Mouse (Mus musculus) intestine, embryonic 16.5 days (tissue): Measurements from ENCODE around the gene Vwf. TPM values are rescaled to one million over a fixed set of nuclear protein-coding genes. Genes with fewer than 3 reads are reported as not detected.

ENCODE experiments used
- ATAC-seq: fragments of 200-750 bp; cut with Nextera tagmentation; 2 replicates; pipeline ENCODE4 v1.8.0; 2017; ENCODE audit warnings: moderate TSS enrichment, moderate library complexity
- H3K27ac ChIP-seq: fragments of 300-500 bp; sonication (generic); 2 replicates; pipeline ENCODE4 v1.5.1; 2014; ENCODE audit warnings: mild to moderate bottlenecking, low read length
- H3K27me3 ChIP-seq: fragments of 300-500 bp; sonication (generic); replicated peaks from 2 replicates; pipeline ENCODE4 v1.6.1; 2014; ENCODE audit warnings: low read length, control low read depth, mixed read lengths; ENCODE audit not compliant: control insufficient read depth, insufficient read depth
- H3K36me3 ChIP-seq: fragments of 300-500 bp; sonication (generic); 2 replicates; pipeline ENCODE4 v1.6.1; 2014; ENCODE audit warnings: low read length, control low read depth; ENCODE audit not compliant: control insufficient read depth, insufficient read depth
- H3K4me1 ChIP-seq: fragments of 300-500 bp; sonication (generic); 2 replicates; pipeline ENCODE4 v1.6.1; 2014; ENCODE audit warnings: low read length, control low read depth, mixed read lengths; ENCODE audit not compliant: control insufficient read depth, insufficient read depth
- H3K4me2 ChIP-seq: fragments of 300-500 bp; sonication (generic); 2 replicates; pipeline ENCODE4 v1.6.1; 2014; ENCODE audit warnings: low read depth, low read length, control low read depth
- H3K4me3 ChIP-seq: fragments of 300-500 bp; sonication (generic); 2 replicates; pipeline ENCODE4 v1.5.1; 2014; ENCODE audit warnings: mild to moderate bottlenecking, low read length
- H3K9ac ChIP-seq: fragments of 300-500 bp; sonication (generic); 2 replicates; pipeline ENCODE4 v1.6.1; 2014; ENCODE audit warnings: low read depth, low read length
- H3K9me3 ChIP-seq: fragments of 300-500 bp; sonication (generic); 2 replicates; pipeline ENCODE4 v1.6.1; 2016; ENCODE audit warnings: low read length, control low read depth; ENCODE audit not compliant: control insufficient read depth
- WGBS: fragments of 180-500 bp; shearing (Covaris S2); extraction: QIAGEN DNeasy Blood & Tissue Kit; methylation state at CpG from one replicate; pipeline ENCODE4 v1.1.7; 2014; 5-methylcytosine and 5-hydroxymethylcytosine counted together
- polyA plus RNA-seq: library from polyadenylated mRNA; unstranded; fragments of >200 nt; fragmentation: Nextera tagmentation; extraction: Ambion mirVana; gene quantifications from 2 replicates; pipeline ENCODE4 v1.2.1, GENCODE M21; 2015

The Vwf gene
- polyA plus RNA-seq, 1 experiment from 2014 or later: 7.0 TPM

- Histone ChIP-seq H3K4me1 (peaks cover 17% of the 10 kb centered on the region), H3K9ac (no peak overlapping the region), H3K36me3 (no peaks in the 10 kb centered on the region), H3K4me2 (no peak overlapping the region), H3K9me3 (no peaks in the 10 kb centered on the region), H3K27me3 (no peaks in the 10 kb centered on the region), H3K4me3 (no peak overlapping the region), H3K27ac (no peak overlapping the region)
- no peak for ATAC-seq
- 86% methylated on average over 7 of the region's 7 CpGs for WGBS
Measured at GRCm38 (mm10) chr6:125590056-125590455, 43.5 kb downstream of the Vwf start.

- WGBS: 75% methylated on average over 8 of the region's 8 CpGs
- no peak for ATAC-seq
Measured at GRCm38 (mm10) chr6:125590471-125590870, 43.9 kb downstream of the Vwf start.

GRCm38 (mm10) chr6:125591652-125592385 is 45.2 kb downstream of the Vwf start:
- Histone ChIP-seq H3K4me1 (peaks cover 14% of the 10 kb centered on the region), H3K4me3 (no peak overlapping the region), H3K9me3 (no peaks in the 10 kb centered on the region), H3K27ac (peak overlapping the region; percentile 64), H3K9ac (peak overlapping the region; percentile 16; the same call in 1 of the 2 replicates), H3K4me2 (peak overlapping the region; percentile 13; the same call in 1 of the 2 replicates), H3K36me3 (no peaks in the 10 kb centered on the region), H3K27me3 (no peaks in the 10 kb centered on the region)
- peak; percentile 91 for ATAC-seq
- 43% methylated on average over 8 of the region's 8 CpGs for WGBS

More at GRCm38 (mm10) chr6:125590471-125590870, 43.9 kb downstream of the Vwf start:
- Histone ChIP-seq H3K4me3 (no peak overlapping the region), H3K4me2 (no peak overlapping the region), H3K9ac (no peak overlapping the region), H3K36me3 (no peaks in the 10 kb centered on the region), H3K9me3 (no peaks in the 10 kb centered on the region), H3K27me3 (no peaks in the 10 kb centered on the region), H3K27ac (no peak overlapping the region), H3K4me1 (peaks cover 16% of the 10 kb centered on the region)

GRCm38 (mm10) chr6:125592536-125592935 is 46.0 kb downstream of the Vwf start:
- no peaks in the 10 kb centered on the region for H3K36me3 ChIP-seq
- ATAC-seq: no peak
- H3K9ac ChIP-seq: no peak overlapping the region
- H3K27me3 ChIP-seq: no peaks in the 10 kb centered on the region
- 0 out of 2 replicates have a peak overlapping the region, but pooled peaks have one; percentile 14 for H3K27ac ChIP-seq
- H3K9me3 ChIP-seq: no peaks in the 10 kb centered on the region
- no peak overlapping the region for H3K4me3 ChIP-seq
- peaks cover 14% of the 10 kb centered on the region for H3K4me1 ChIP-seq
- WGBS: 62% methylated on average over 6 of the region's 6 CpGs
- H3K4me2 ChIP-seq: no peak overlapping the region

- H3K27ac ChIP-seq: no peak overlapping the region
- H3K9me3 ChIP-seq: no peaks in the 10 kb centered on the region
- ATAC-seq: no peak
- no peak overlapping the region for H3K4me3 ChIP-seq
- WGBS: 89% methylated on average over 4 of the region's 4 CpGs
- H3K36me3 ChIP-seq: no peaks in the 10 kb centered on the region
- peaks cover 14% of the 10 kb centered on the region for H3K4me1 ChIP-seq
- H3K27me3 ChIP-seq: no peaks in the 10 kb centered on the region
- no peak overlapping the region for H3K4me2 ChIP-seq
- H3K9ac ChIP-seq: no peak overlapping the region
Measured at GRCm38 (mm10) chr6:125594311-125594710, 47.7 kb downstream of the Vwf start.

GRCm38 (mm10) chr6:125594825-125595224 is 48.3 kb downstream of the Vwf start:
- Histone ChIP-seq H3K4me1 (peaks cover 14% of the 10 kb centered on the region), H3K4me3 (no peak overlapping the region), H3K27ac (no peak overlapping the region), H3K4me2 (no peak overlapping the region), H3K27me3 (no peaks in the 10 kb centered on the region), H3K9ac (no peak overlapping the region), H3K36me3 (no peaks in the 10 kb centered on the region), H3K9me3 (no peaks in the 10 kb centered on the region)
- WGBS: 12% methylated on average over 4 of the region's 4 CpGs
- peak; percentile 36 for ATAC-seq

GRCm38 (mm10) chr6:125596701-125597318 is 50.2 kb downstream of the Vwf start:
- peaks cover 8% of the 10 kb centered on the region; the same call in 1 of the 2 replicates for H3K4me1 ChIP-seq
- no peaks in the 10 kb centered on the region for H3K9me3 ChIP-seq
- no peaks in the 10 kb centered on the region for H3K36me3 ChIP-seq
- no peak overlapping the region for H3K4me2 ChIP-seq
- ATAC-seq: no peak
- H3K4me3 ChIP-seq: no peak overlapping the region
- H3K27me3 ChIP-seq: no peaks in the 10 kb centered on the region
- H3K27ac ChIP-seq: no peak overlapping the region
- no peak overlapping the region for H3K9ac ChIP-seq
- 45% methylated on average over 16 of the region's 16 CpGs for WGBS

- Histone ChIP-seq H3K4me1 (peaks cover 4% of the 10 kb centered on the region; the same call in 1 of the 2 replicates), H3K27me3 (no peaks in the 10 kb centered on the region), H3K9ac (no peak overlapping the region), H3K27ac (no peak overlapping the region), H3K4me3 (no peak overlapping the region), H3K9me3 (no peaks in the 10 kb centered on the region), H3K4me2 (no peak overlapping the region), H3K36me3 (no peaks in the 10 kb centered on the region)
- WGBS: 82% methylated on average over 4 of the region's 4 CpGs
- ATAC-seq: no peak
Measured at GRCm38 (mm10) chr6:125597716-125598115, 51.1 kb downstream of the Vwf start.

- Histone ChIP-seq H3K9me3 (no peaks in the 10 kb centered on the region), H3K4me3 (no peak overlapping the region), H3K4me2 (no peak overlapping the region), H3K27ac (no peak overlapping the region), H3K9ac (no peak overlapping the region), H3K36me3 (no peaks in the 10 kb centered on the region), H3K27me3 (no peaks in the 10 kb centered on the region), H3K4me1 (peaks cover 4% of the 10 kb centered on the region; the same call in 1 of the 2 replicates)
- ATAC-seq: no peak
- WGBS: 39% methylated on average over 9 of the region's 9 CpGs
Measured at GRCm38 (mm10) chr6:125600036-125600558, 53.5 kb downstream of the Vwf start.
